In the genomic region with DNA sequence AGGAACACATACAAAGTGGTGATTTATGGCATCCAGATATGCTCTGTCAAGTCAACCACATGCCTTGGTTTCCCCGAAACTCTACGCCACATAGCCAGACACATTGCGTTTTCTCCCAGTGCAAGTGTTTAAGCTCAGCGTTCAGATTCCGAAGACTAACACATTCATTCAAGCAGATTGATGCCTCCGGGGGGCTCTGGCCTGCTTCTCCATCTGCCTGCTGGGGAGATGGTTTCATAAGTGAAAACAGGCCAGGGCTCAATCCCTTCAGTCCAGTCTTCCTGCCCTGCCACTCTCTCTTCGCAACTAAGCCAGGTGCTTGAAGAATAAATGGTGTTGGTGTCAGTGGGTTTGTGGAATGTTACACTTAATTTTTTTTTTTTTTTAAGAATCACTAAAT, we compare ENCODE assay signal across 17 mouse cellular contexts.
"Had no signal": no experiment of that assay in that cellular context is flagged by ENCODE, and none has a peak within 500 bp of the region (broad histone marks: within the 10 kb centered on the region; RNA-seq: fewer than 3 reads in every experiment).

No protein-coding gene starts in this region.

- H3K4me3 ChIP-seq: kidney, embryonic 15.5 days; left cerebral cortex, adult 2 months; liver, embryonic 13.5 days; midbrain, embryonic 12.5 days; midbrain, embryonic 15.5 days; neural tube, embryonic 12.5 days; neural tube, embryonic 15.5 days had no signal

- H3K4me1 ChIP-seq: kidney, embryonic 15.5 days; liver, embryonic 13.5 days; midbrain, embryonic 12.5 days; midbrain, embryonic 15.5 days; neural tube, embryonic 12.5 days; neural tube, embryonic 15.5 days had no signal

- H3K9me3 ChIP-seq: kidney, embryonic 15.5 days; liver, embryonic 13.5 days; midbrain, embryonic 12.5 days; midbrain, embryonic 15.5 days; neural tube, embryonic 12.5 days; neural tube, embryonic 15.5 days had no signal

- H3K4me2 ChIP-seq: kidney, embryonic 15.5 days; liver, embryonic 13.5 days; midbrain, embryonic 12.5 days; midbrain, embryonic 15.5 days; neural tube, embryonic 12.5 days; neural tube, embryonic 15.5 days had no signal

- ATAC-seq: midbrain, embryonic 15.5 days had no signal

- DNase-seq: kidney, adult 8-10 months; kidney, postnatal 10 days; kidney, postnatal 36 days; layer of hippocampus, postnatal 36 days; liver, embryonic 13.5 days; lung, adult 2 months; lung, postnatal 14 days; lung, postnatal 4 days; thymus, adult 18-20 months; thymus, postnatal 14 days; thymus, postnatal 4 days had no signal

- H3K27ac ChIP-seq: kidney, embryonic 15.5 days; left cerebral cortex, adult 2 months; liver, embryonic 13.5 days; midbrain, embryonic 12.5 days; midbrain, embryonic 15.5 days; neural tube, embryonic 12.5 days; neural tube, embryonic 15.5 days had no signal

- H3K36me3 ChIP-seq: kidney, embryonic 15.5 days; liver, embryonic 13.5 days; midbrain, embryonic 12.5 days; midbrain, embryonic 15.5 days; neural tube, embryonic 12.5 days; neural tube, embryonic 15.5 days had no signal

- H3K27me3 ChIP-seq: kidney, embryonic 15.5 days; liver, embryonic 13.5 days; midbrain, embryonic 12.5 days; midbrain, embryonic 15.5 days; neural tube, embryonic 12.5 days; neural tube, embryonic 15.5 days had no signal

- H3K9ac ChIP-seq: kidney, embryonic 15.5 days; liver, embryonic 13.5 days; midbrain, embryonic 12.5 days; midbrain, embryonic 15.5 days; neural tube, embryonic 12.5 days; neural tube, embryonic 15.5 days had no signal
